Comparison of ENCODE assay signal across 21 mouse cellular contexts in genomic region chr10:128902409-128902988, GRCm38 (mm10). TPM values are rescaled to one million over a fixed set of nuclear protein-coding genes. Genes with fewer than 3 reads are reported as not detected.
DNase-seq lines count a peak whose midpoint lies in the region; ATAC-seq and TF ChIP-seq lines count a peak whose summit lies in the region.
"Had no signal": no experiment of that assay in that cellular context is flagged by ENCODE, and none has a peak within 500 bp of the region (broad histone marks: within the 10 kb centered on the region; RNA-seq: fewer than 3 reads in every experiment).

No protein-coding gene starts in this region.

- H3K9me3 ChIP-seq in kidney, embryonic 16.5 days (ENCODE audit: low read length), result no peaks in the 10 kb centered on the region
- no peaks in the 10 kb centered on the region for H3K9me3 ChIP-seq in forebrain, postnatal 0 days (ENCODE audit: low read length)
- H3K9me3 ChIP-seq: embryonic facial prominence, embryonic 12.5 days; forebrain, embryonic 15.5 days; hindbrain, embryonic 12.5 days; intestine, embryonic 15.5 days; limb, embryonic 12.5 days; midbrain, embryonic 10.5 days; stomach, embryonic 15.5 days had no signal

- no peak overlapping the region for H3K4me3 ChIP-seq in kidney, embryonic 16.5 days (ENCODE audit: low read length)
- no peak overlapping the region for H3K4me3 ChIP-seq in forebrain, postnatal 0 days (ENCODE audit: low read depth, low read length)
- H3K4me3 ChIP-seq: embryonic facial prominence, embryonic 12.5 days; forebrain, embryonic 15.5 days; gastrocnemius, adult 2 months; hindbrain, embryonic 12.5 days; intestine, embryonic 15.5 days; layer of hippocampus, adult 2 months; left cerebral cortex, adult 2 months; limb, embryonic 12.5 days; midbrain, embryonic 10.5 days; stomach, embryonic 15.5 days had no signal

- peak; percentile 81 for ATAC-seq in activated CD4-positive, CD25-positive, alpha-beta regulatory T cell, adult 4 months
- 0 out of 2 replicates have a peak, but pooled peaks have one; percentile 39 for ATAC-seq in kidney, embryonic 16.5 days (ENCODE audit: low FRiP score, low TSS enrichment)
- ATAC-seq in megakaryocyte progenitor cell, adult 5-6 weeks (replicated peaks; ENCODE audit: poor library complexity), result peak; percentile 75
- no peak for ATAC-seq in forebrain, postnatal 0 days
- ATAC-seq: forebrain, embryonic 15.5 days; intestine, embryonic 15.5 days had no signal

- no peak overlapping the region for H3K9ac ChIP-seq in kidney, embryonic 16.5 days (replicated peaks; ENCODE audit: low read length)
- no peak overlapping the region for H3K9ac ChIP-seq in forebrain, postnatal 0 days
- H3K9ac ChIP-seq: embryonic facial prominence, embryonic 12.5 days; forebrain, embryonic 15.5 days; hindbrain, embryonic 12.5 days; intestine, embryonic 15.5 days; limb, embryonic 12.5 days; liver, embryonic 14.5 days; stomach, embryonic 15.5 days had no signal

- no peaks in the 10 kb centered on the region for H3K36me3 ChIP-seq in kidney, embryonic 16.5 days (ENCODE audit: insufficient read depth, low read length)
- no peaks in the 10 kb centered on the region for H3K36me3 ChIP-seq in forebrain, postnatal 0 days (ENCODE audit: insufficient read depth)
- H3K36me3 ChIP-seq: embryonic facial prominence, embryonic 12.5 days; forebrain, embryonic 15.5 days; hindbrain, embryonic 12.5 days; intestine, embryonic 15.5 days; limb, embryonic 12.5 days; midbrain, embryonic 10.5 days; stomach, embryonic 15.5 days had no signal

- no peak for TF ChIP-seq CTCF in forebrain, postnatal 0 days (IDR thresholded peaks at IDR 0.05; ENCODE audit: low read depth)

- no peaks in the 10 kb centered on the region for H3K27me3 ChIP-seq in kidney, embryonic 16.5 days (ENCODE audit: insufficient read depth, low read length)
- H3K27me3 ChIP-seq in forebrain, postnatal 0 days (ENCODE audit: insufficient read depth, low read length), result no peaks in the 10 kb centered on the region
- H3K27me3 ChIP-seq: embryonic facial prominence, embryonic 12.5 days; forebrain, embryonic 15.5 days; intestine, embryonic 15.5 days; limb, embryonic 12.5 days; stomach, embryonic 15.5 days had no signal

- no peak overlapping the region for H3K4me2 ChIP-seq in kidney, embryonic 16.5 days (replicated peaks; ENCODE audit: low read depth, low read length)
- no peak overlapping the region for H3K4me2 ChIP-seq in forebrain, postnatal 0 days (ENCODE audit: low read depth)
- H3K4me2 ChIP-seq: embryonic facial prominence, embryonic 12.5 days; forebrain, embryonic 15.5 days; hindbrain, embryonic 12.5 days; intestine, embryonic 15.5 days; limb, embryonic 12.5 days; stomach, embryonic 15.5 days had no signal

- H3K27ac ChIP-seq in kidney, embryonic 16.5 days (ENCODE audit: low read length), result no peak overlapping the region
- H3K27ac ChIP-seq in forebrain, postnatal 0 days (ENCODE audit: low read depth, low read length), result no peak overlapping the region
- H3K27ac ChIP-seq: embryonic facial prominence, embryonic 12.5 days; forebrain, embryonic 15.5 days; gastrocnemius, adult 2 months; hindbrain, embryonic 12.5 days; intestine, embryonic 15.5 days; layer of hippocampus, adult 2 months; left cerebral cortex, adult 2 months; limb, embryonic 12.5 days; liver, embryonic 14.5 days; midbrain, embryonic 10.5 days; stomach, embryonic 15.5 days had no signal

- WGBS in kidney, embryonic 16.5 days, result 80% methylated on average over 3 of the region's 3 CpGs
- WGBS in forebrain, postnatal 0 days, result 76% methylated on average over 3 of the region's 3 CpGs

- 0 out of 2 replicates have a peak, but pooled peaks cover 3% of the 10 kb centered on the region for H3K4me1 ChIP-seq in kidney, embryonic 16.5 days (ENCODE audit: insufficient read depth, low read length)
- no peaks in the 10 kb centered on the region for H3K4me1 ChIP-seq in forebrain, postnatal 0 days (ENCODE audit: insufficient read depth)
- H3K4me1 ChIP-seq: embryonic facial prominence, embryonic 12.5 days; forebrain, embryonic 15.5 days; hindbrain, embryonic 12.5 days; intestine, embryonic 15.5 days; limb, embryonic 12.5 days; midbrain, embryonic 10.5 days; stomach, embryonic 15.5 days had no signal

- DNase-seq in heart, adult 11 months, result peak; percentile 90
- no peak for DNase-seq in heart, adult 18-20 months
- no peak for DNase-seq in forebrain, postnatal 0 days
- no peak for DNase-seq in spleen, postnatal 14 days (ENCODE audit: low spot score in 2 of 2)
- DNase-seq in B cell, adult 2 months, result no peak
- DNase-seq: gastrocnemius, adult 2 months; spleen, adult 18-20 months; thymus, postnatal 14 days had no signal

RNA-seq across cellular contexts. Expression of gene Cd63, which starts 1.7 kb away (rescaled TPM):
- 100 to 1,000 TPM; 144 to 158 TPM for total RNA-seq in heart, adult 18-20 months (2021)
- polyA plus RNA-seq in activated CD4-positive, CD25-positive, alpha-beta regulatory T cell, adult 4 months (2017; shearing (Covaris generic)), result under 1 TPM; 0.69 to 0.92 TPM
- polyA plus RNA-seq in kidney, embryonic 16.5 days (2015; fragmentation: Nextera tagmentation; extraction: Ambion mirVana), result 775 and 850 TPM in 2 replicates
- total RNA-seq in megakaryocyte progenitor cell, adult 5-6 weeks (2015), result 210 and 275 TPM in 2 replicates
- total RNA-seq in megakaryocyte progenitor cell, adult 5-6 weeks (2017), result 143 and 180 TPM in 2 replicates
- 11.7 and 25.2 TPM in 2 replicates for total RNA-seq in forebrain, postnatal 0 days (2014; rRNA removed)
- 168 and 188 TPM in 2 replicates for polyA plus RNA-seq in forebrain, postnatal 0 days (2015; fragmentation: Nextera tagmentation; extraction: Ambion mirVana)

RNA-seq across cellular contexts. Expression of gene Gdf11, which starts 11.0 kb away (rescaled TPM):
- 1 to 10 TPM; 2.3 to 2.6 TPM for total RNA-seq in heart, adult 18-20 months (2021)
- 1 to 10 TPM; 5.0 to 5.6 TPM for polyA plus RNA-seq in activated CD4-positive, CD25-positive, alpha-beta regulatory T cell, adult 4 months (2017; shearing (Covaris generic))
- polyA plus RNA-seq in kidney, embryonic 16.5 days (2015; fragmentation: Nextera tagmentation; extraction: Ambion mirVana), result 6.8 and 7.8 TPM in 2 replicates
- total RNA-seq in megakaryocyte progenitor cell, adult 5-6 weeks (2015), result 0.07 TPM in 1 of 2 replicates, not detected in the other
- 0.34 TPM in 1 of 2 replicates, not detected in the other for total RNA-seq in megakaryocyte progenitor cell, adult 5-6 weeks (2017)
- total RNA-seq in forebrain, postnatal 0 days (2014; rRNA removed), result 15.7 and 19.1 TPM in 2 replicates
- polyA plus RNA-seq in forebrain, postnatal 0 days (2015; fragmentation: Nextera tagmentation; extraction: Ambion mirVana), result 4.3 and 6.7 TPM in 2 replicates

RNA-seq across cellular contexts. Expression of gene Rdh5, which starts 20.2 kb away (rescaled TPM):
- 1 to 10 TPM; 4.3 to 4.7 TPM for total RNA-seq in heart, adult 18-20 months (2021)
- 1 to 10 TPM; 5.7 to 8.9 TPM for polyA plus RNA-seq in activated CD4-positive, CD25-positive, alpha-beta regulatory T cell, adult 4 months (2017; shearing (Covaris generic))
- polyA plus RNA-seq in kidney, embryonic 16.5 days (2015; fragmentation: Nextera tagmentation; extraction: Ambion mirVana), result 17.7 and 20.5 TPM in 2 replicates
- total RNA-seq in megakaryocyte progenitor cell, adult 5-6 weeks (2015), result 0.90 and 15.7 TPM in 2 replicates
- total RNA-seq in megakaryocyte progenitor cell, adult 5-6 weeks (2017), result 0.79 and 2.9 TPM in 2 replicates
- total RNA-seq in forebrain, postnatal 0 days (2014; rRNA removed), result 4.1 and 5.8 TPM in 2 replicates
- polyA plus RNA-seq in forebrain, postnatal 0 days (2015; fragmentation: Nextera tagmentation; extraction: Ambion mirVana), result 6.9 and 10.2 TPM in 2 replicates

RNA-seq across cellular contexts. Expression of gene Bloc1s1, which starts 21.3 kb away (rescaled TPM):
- total RNA-seq in heart, adult 18-20 months (2021), result 100 to 1,000 TPM; 194 to 199 TPM
- 100 to 1,000 TPM; 218 to 252 TPM for polyA plus RNA-seq in activated CD4-positive, CD25-positive, alpha-beta regulatory T cell, adult 4 months (2017; shearing (Covaris generic))
- polyA plus RNA-seq in kidney, embryonic 16.5 days (2015; fragmentation: Nextera tagmentation; extraction: Ambion mirVana), result 227 and 234 TPM in 2 replicates
- total RNA-seq in megakaryocyte progenitor cell, adult 5-6 weeks (2015), result 103 and 133 TPM in 2 replicates
- 65.7 and 106 TPM in 2 replicates for total RNA-seq in megakaryocyte progenitor cell, adult 5-6 weeks (2017)
- total RNA-seq in forebrain, postnatal 0 days (2014; rRNA removed), result 120 and 149 TPM in 2 replicates
- polyA plus RNA-seq in forebrain, postnatal 0 days (2015; fragmentation: Nextera tagmentation; extraction: Ambion mirVana), result 246 and 305 TPM in 2 replicates

RNA-seq across cellular contexts. Expression of gene Itga7, which starts 31.1 kb away (rescaled TPM):
- 100 to 1,000 TPM; 144 to 148 TPM for total RNA-seq in heart, adult 18-20 months (2021)
- polyA plus RNA-seq in activated CD4-positive, CD25-positive, alpha-beta regulatory T cell, adult 4 months (2017; shearing (Covaris generic)), result 1 to 10 TPM; 2.9 to 6.1 TPM
- polyA plus RNA-seq in kidney, embryonic 16.5 days (2015; fragmentation: Nextera tagmentation; extraction: Ambion mirVana), result 3.9 and 4.0 TPM in 2 replicates
- total RNA-seq in megakaryocyte progenitor cell, adult 5-6 weeks (2015), result 0.15 TPM in 1 of 2 replicates, not detected in the other
- not detected in 2 replicates for total RNA-seq in megakaryocyte progenitor cell, adult 5-6 weeks (2017)
- total RNA-seq in forebrain, postnatal 0 days (2014; rRNA removed), result 7.7 and 12.7 TPM in 2 replicates
- 5.8 and 7.7 TPM in 2 replicates for polyA plus RNA-seq in forebrain, postnatal 0 days (2015; fragmentation: Nextera tagmentation; extraction: Ambion mirVana)
